Mouse (Mus musculus): ENCODE data around the gene Fam166b.

GRCm38 (mm10) chr4:43463102-43463501, 34.2 kb upstream of the Fam166b start:
- no peak for TF ChIP-seq POLR2A (IDR thresholded peaks at IDR 0.05; ENCODE audit: borderline replicate concordance, extremely low read depth, low read depth, low read length)
- TF ChIP-seq CTCF (IDR thresholded peaks at IDR 0.05; ENCODE audit: insufficient read depth, low read length), result no peak

All from lung, adult 2 months (tissue).